ENCODE assay signal across 29 mouse cellular contexts in genomic region chr17:80368606-80369005, GRCm38 (mm10). TPM values are rescaled to one million over a fixed set of nuclear protein-coding genes. Genes with fewer than 3 reads are reported as not detected.
"Had no signal": no experiment of that assay in that cellular context is flagged by ENCODE, and none has a peak within 500 bp of the region (broad histone marks: within the 10 kb centered on the region; RNA-seq: fewer than 3 reads in every experiment).

No protein-coding gene starts in this region.

- H3K9me3 ChIP-seq: heart, embryonic 13.5 days; heart, embryonic 15.5 days; hindbrain, embryonic 10.5 days; hindbrain, embryonic 12.5 days; intestine, embryonic 15.5 days; limb, embryonic 13.5 days; limb, embryonic 15.5 days had no signal

- DNase-seq: gastrocnemius, adult 2 months; gastrocnemius, postnatal 10 days; gastrocnemius, postnatal 25 days; heart, adult 2 months; heart, postnatal 14 days; heart, postnatal 4 days; kidney, adult 18-20 months; kidney, adult 8-10 months; kidney, postnatal 10 days; kidney, postnatal 25 days; kidney, postnatal 4 days; left cerebral cortex, postnatal 4 days had no signal

- H3K9ac ChIP-seq: heart, embryonic 13.5 days; heart, embryonic 15.5 days; hindbrain, embryonic 12.5 days; hindbrain, embryonic 14.5 days; intestine, embryonic 15.5 days; limb, embryonic 13.5 days; limb, embryonic 15.5 days had no signal

- H3K27me3 ChIP-seq: heart, embryonic 15.5 days; intestine, embryonic 15.5 days; limb, embryonic 13.5 days; limb, embryonic 15.5 days had no signal

- ATAC-seq: hindbrain, embryonic 16.5 days; inflammation-experienced regulatory T-cells, adult 6 months; intestine, embryonic 15.5 days; intestine, postnatal 0 days had no signal

- H3K4me3 ChIP-seq: gastrocnemius, adult 2 months; heart, adult 2 months; heart, embryonic 13.5 days; heart, embryonic 15.5 days; hindbrain, embryonic 10.5 days; hindbrain, embryonic 12.5 days; intestine, embryonic 15.5 days; layer of hippocampus, adult 2 months; left cerebral cortex, adult 2 months; limb, embryonic 13.5 days; limb, embryonic 15.5 days had no signal

- H3K36me3 ChIP-seq: heart, embryonic 13.5 days; heart, embryonic 15.5 days; hindbrain, embryonic 10.5 days; hindbrain, embryonic 12.5 days; intestine, embryonic 15.5 days; limb, embryonic 13.5 days; limb, embryonic 15.5 days had no signal

- H3K27ac ChIP-seq: gastrocnemius, adult 2 months; heart, adult 2 months; heart, embryonic 13.5 days; heart, embryonic 15.5 days; hindbrain, embryonic 10.5 days; hindbrain, embryonic 12.5 days; hindbrain, embryonic 14.5 days; intestine, embryonic 15.5 days; layer of hippocampus, adult 2 months; left cerebral cortex, adult 2 months; limb, embryonic 13.5 days; limb, embryonic 15.5 days had no signal

- H3K4me2 ChIP-seq: heart, embryonic 11.5 days; heart, embryonic 13.5 days; heart, embryonic 15.5 days; hindbrain, embryonic 12.5 days; hindbrain, embryonic 14.5 days; intestine, embryonic 15.5 days; limb, embryonic 13.5 days; limb, embryonic 15.5 days had no signal

RNA-seq across cellular contexts. Expression of gene Gm10190, which starts 4.7 kb away (rescaled TPM):
- total RNA-seq: gastrocnemius, adult 2 months; gastrocnemius, postnatal 25 days; granulocyte monocyte progenitor cell, adult 5-6 weeks; heart, adult 2 months; heart, postnatal 14 days; liver, adult 2 months had no signal
- polyA plus RNA-seq: frontal cortex, adult 2 months; heart, adult 2 months; heart, embryonic 11.5 days; hindbrain, embryonic 10.5 days; inflammation-experienced regulatory T-cells, adult 6 months; liver, adult 2 months had no signal
